Mouse (Mus musculus) cerebellum, adult 11 months (tissue): ENCODE results near the gene Samd8.
A peak's percentile ranks its signal among the peaks of the same experiment; 100 is the strongest.

Source experiments
- DNase-seq: peaks from one replicate; pipeline ENCODE4 v3.0.0; 2022

The Samd8 gene

DNA sequence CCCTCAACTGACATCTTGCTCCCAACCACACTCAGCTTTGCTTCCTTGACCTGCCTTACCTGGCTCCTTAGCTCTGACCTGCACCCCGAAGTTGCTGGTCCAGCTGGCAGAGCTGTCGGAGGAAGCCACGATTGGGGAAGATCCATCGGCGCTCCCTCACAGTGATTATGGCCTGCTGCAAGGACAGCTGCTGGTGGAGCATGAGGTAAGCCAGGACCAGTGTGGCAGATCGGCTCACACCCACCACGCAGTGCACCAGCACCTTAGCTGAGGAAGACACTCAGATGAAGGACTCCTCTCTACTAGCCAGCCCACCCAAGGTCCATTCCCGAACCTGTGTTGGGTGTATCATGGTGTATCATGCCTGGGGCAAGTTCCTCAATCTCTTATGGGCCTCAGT lies 4.1 kb upstream of the Samd8 start:
- no peak for DNase-seq

DNA sequence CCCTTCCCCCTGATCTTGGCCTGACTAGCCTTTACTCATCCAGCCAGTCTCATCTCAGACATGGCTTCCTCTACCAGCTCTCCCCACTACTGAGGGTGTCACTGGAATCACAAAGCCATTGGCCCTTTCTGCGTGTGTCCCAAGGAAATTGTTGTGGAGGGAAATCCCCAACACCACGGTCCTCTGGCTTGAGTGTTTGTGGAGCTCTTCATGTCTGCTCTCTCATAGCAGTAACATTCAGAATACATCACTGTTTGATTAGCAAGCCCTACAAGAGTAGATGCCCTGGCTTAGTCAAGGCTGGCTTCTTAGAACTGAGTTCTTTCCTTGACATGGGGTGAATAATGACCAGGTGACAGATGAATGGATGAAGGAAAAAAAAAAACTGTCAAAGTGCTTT lies 3.5 kb upstream of the Samd8 start:
- no peak for DNase-seq

DNA sequence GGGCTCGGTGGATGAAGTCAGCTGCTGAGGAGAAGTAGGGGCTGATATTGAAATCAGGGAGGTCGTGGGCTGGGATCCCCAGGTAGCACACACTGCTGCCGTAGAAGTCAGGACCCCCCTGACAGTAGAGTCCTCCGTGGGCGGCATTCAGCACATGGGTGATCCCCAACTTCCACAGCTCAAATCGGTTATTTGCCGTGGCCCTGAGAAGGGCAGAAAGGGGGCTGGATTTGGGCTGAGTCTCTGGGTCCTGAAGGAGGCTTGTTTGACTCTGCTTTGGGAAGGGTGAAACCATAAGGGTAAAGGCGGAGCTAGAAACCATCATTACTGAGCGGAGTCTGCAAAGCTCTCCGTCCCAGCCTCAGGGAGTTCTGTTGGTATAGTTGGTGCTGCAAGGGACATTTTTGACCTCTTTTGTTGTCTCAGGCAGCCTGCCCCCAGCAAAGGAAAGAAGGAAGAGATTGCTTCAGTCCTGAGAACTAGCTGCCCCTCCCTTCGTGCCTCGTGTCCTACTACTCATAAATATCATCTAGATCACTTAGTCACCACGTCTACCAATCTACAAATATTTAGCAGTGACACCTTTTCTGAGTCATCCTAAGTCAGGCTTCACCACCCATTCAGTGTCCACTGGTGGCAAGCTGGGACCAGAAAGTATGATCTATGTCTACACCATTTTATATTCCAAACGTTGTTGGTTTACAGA lies 2.7 kb upstream of the Samd8 start:
- DNase-seq, result peak; percentile 8

DNA sequence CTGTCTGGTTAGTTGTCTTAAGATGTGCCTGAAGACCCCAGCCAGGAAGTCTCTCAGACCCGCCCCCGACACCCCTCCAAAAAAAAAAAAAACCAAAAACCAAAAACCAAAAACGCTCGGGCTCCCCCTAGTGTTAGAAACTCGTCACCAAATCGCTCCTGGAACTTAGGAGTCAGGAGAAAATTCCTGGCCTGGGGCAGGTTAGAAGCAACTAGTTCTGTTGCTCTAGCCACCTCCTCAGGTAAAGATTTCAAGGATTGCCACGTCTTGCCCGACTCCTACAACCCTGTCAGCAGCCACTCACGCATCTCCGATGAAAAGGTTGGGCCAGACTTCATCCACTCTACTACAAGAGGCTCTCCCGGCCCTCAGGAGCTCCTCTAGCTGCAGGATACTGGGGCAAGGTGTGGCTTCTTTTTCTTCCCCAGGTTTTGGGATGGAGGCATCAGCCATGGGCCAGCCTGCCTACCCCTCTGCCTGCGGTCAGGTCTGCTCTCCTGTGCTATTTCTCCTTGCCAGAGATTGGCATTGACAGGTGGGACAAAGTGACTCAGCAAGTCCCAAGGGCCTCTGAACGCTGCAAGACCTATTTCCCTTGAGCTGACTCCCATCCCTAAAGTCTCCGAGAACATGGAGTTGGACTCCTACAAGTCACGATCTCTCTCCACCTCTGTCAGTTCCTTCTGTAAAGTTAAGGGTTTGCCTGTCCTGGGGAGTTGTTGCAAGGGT lies 2.0 kb upstream of the Samd8 start:
- peak; percentile 42 for DNase-seq

DNA sequence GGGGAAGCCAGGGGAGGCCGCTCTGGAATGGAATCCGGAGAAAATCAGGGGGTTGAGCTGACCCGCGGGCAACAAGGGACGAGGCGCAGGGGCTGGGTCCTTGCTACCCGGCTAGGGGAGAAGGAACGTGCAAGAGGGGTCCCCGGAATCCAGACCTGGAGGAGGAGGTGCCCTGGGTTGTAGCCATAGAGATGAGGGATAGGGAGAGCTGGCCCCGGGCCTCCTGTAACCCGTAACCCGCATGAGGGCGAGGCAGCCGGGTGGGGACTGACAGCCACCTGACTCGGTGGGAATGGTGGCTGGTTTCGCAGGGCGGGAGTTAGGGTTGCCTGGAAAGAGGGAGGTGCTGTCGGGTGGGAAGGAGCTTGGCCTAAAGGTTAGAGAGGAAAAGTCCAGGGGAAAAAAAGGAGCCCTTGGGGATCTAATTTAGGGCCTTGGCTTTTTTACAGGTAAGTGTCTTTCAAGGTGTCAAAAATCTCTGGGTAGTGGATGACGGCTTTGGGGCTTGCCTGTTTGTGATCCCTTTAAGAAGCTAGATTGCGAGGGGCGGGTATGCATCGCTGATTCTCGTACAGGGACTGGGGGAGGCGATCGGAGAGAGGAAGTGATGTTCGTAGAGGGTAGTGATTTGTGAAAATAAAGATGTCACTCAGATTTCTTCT lies 681 bp downstream of the Samd8 start, which contains the start of gene Dusp13:
Dusp13 (minus strand) TSS at position 301 of the 662 bp plus-strand sequence.
- DNase-seq, result peak; percentile 56

DNA sequence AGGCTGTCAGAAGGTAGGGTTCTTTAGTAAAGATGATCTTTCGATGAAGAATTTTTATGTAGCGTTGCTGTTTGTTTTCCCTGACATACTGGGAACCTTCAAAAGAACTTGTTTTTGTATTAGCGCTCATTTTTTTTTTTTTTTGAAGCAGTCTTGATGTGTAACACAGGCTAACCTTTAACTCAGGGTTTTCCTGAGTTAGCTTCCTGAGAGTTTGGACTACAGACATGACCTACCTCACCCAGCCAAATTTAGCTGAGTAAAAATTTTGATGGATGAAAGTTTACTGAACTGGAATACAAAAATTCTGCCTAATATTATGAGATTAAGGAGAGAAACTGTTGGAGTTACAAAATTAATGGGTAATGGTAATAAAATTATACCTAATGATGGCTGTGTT lies 2.1 kb downstream of the Samd8 start:
- no peak for DNase-seq

DNA sequence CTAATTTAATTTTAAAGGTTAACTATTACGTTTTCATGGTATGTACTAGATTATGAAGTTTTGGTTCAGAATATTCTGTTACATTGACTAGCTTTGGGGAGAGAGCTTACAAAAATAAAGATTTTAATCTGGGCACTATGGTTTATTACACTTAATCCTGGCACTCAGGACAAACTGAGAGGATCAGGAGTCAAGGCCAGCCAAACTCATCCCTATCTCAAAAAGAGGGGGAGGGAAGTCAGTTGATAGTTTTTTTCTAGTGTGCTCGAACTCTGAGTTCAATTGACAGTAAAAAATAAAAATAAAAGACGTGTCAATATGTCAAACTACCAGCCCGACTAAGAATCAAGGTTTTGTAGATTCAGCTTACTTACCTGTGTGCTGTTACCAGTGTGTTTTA lies 3.0 kb downstream of the Samd8 start:
- no peak for DNase-seq

DNA sequence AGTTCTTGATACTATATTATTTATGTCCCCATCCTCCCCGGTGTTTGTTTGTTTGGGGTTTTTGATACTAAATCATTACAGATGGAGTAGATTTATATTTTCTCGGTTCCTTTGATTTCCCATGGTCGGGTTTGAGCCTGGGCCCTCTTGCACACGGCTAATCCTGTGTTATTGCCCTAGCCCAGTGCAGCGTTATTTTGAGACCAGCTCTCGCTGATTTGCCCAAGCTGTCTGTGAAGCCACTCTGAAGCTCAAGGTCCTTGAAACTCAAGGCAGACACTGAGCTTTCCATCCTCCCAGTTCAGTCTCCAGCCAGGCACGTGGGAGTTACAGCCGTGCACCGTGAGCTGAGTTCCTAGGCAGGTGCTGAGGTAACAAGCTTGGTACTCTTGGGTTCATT lies 11.2 kb downstream of the Samd8 start:
- no peak for DNase-seq

DNA sequence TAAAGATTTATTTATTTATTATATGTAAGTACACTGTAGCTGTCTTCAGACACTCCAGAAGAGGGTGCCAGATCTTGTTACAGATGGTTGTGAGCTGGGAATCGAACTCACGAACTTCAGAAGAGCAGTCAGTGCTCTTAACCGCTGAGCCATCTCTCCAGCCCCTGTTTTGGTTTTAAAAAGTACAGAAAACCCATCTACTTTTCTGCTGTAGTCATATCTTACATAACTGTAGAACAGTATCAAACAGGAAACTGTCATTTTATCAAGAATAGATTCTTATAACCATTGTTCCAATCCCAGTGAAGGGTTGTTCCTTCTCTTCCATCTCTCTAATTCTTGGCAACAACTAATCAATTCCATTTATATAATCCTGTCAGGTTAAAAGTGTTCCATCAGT lies 13.4 kb downstream of the Samd8 start:
- no peak for DNase-seq

DNA sequence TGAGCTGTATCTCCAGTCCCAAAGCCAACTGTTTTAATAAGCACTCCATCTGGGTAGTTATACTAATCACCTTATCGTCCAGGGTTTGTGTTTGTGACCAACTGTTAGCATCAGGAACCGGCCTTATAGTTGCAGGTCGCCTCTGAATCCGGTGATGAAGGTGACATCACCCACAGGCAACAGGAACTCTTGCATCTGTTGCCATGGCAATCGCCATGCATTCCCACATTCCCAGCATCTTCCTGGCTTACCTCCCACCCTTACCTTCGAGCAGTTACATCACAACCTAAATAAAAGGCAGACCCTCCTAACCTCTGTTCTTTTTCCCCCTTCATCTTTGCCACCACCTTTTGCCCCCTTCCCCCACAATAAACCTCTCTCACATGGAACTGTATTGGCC lies 14.3 kb downstream of the Samd8 start:
- DNase-seq, result no peak

DNA sequence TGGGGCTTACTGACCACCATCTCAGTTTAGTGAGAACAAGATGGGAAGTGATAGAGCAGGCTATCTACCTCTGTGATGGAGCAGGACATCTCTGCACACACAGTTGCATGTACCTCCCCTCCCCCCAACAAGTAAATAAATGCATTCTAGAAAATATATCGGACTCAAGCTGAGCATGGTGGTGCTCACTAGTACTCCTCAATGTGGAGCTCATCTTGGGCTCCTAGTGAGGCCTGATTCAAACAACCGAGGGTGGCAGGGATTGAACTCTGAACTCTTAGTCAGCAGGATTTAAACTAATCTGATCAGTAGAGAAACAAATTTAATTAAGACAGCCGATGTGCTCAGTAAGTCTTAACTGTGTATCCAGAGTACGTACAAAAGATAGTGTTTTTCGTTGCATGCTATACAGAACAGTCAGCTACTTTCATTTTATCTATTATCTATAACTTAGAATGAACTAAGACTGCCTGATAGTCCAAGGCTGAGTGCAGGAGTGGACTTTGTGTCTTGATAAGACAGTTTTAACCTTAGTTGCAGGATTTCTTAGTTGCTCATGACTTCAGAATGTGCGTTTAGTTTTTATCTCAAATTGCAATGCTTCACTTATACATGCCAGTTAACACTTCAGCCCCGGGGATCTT lies 15.5 kb downstream of the Samd8 start:
- DNase-seq, result no peak

DNA sequence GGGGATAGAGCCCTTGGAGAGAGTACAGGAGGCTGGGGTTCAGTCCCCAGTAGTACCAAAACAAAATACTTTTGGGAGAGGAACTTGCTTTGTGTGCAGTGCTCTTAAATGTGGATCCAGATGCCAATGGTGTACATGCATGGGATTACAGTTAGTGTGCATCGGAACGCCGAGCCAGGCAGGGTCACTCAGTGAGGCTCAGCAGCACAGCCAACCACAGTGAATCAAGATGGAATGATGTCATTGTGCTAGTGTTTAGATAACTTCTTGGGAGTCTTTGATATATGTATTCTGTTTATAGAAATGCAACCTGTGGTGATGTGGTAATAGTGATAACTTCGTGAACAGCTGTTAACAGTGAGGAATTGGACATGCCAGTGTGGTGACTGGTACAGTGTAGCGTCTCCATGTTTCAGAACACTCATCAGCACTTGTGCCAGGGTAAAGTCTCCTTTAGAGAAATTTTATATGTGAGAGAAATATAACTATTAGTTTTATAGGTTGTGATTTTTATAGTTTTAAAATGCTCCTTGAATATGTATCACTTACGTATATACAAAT lies 16.1 kb downstream of the Samd8 start:
- no peak for DNase-seq

DNA sequence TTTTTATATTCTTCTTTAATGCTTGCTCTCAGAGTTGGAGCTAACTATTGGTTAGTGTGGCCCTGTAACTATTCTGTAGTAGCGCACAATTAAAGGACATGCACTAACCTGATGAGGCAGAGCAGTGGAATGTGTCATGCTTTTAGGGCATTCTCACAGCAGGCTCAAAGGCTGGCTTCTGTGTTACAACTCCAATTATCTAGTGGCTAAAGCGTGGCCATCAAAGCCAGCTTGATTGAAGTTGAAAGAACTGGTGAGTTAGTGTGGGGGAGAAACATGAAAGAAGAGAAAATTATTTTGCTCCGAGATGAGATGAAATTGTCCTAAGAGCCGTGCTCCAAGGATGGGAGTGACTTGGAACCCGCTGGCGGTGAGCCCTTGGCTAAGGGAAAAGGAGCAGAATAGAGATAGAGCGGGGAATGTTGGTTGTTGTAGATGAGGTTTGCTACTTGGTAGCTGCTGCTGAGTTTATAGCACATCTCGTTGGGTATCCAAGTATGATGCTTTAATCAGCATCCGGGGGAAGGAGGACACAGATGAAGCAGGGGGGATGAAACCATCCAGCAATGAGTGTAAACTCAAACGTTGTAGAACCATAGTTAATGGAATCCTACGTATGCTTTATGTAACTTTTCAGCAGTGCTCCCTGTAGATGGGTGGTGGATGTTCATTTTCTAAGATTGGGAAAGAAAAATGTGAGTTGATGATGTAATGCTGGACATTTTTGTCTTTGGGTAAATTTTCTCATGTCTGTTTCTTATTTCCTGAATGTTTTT lies 22.4 kb downstream of the Samd8 start:
- no peak for DNase-seq

DNA sequence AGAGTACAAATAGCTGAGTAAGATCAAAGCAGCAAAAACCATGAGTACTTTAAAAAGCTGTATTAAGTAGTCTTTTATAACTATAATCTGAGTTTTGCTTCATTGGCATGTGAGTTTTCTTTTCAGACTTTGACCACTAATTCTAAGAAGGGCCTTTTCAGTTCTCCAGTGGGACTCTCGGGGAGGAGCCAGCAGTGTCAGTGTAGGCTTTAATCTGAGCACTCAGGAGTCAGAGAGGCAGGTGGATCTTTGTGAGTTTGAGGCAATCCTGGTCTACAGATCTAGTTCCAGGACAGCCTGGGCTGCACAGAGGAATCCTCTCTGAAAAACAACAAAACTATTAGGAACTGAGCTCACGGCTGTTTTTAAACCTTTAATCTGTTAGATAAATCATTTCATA lies 23.6 kb downstream of the Samd8 start:
- DNase-seq, result no peak

DNA sequence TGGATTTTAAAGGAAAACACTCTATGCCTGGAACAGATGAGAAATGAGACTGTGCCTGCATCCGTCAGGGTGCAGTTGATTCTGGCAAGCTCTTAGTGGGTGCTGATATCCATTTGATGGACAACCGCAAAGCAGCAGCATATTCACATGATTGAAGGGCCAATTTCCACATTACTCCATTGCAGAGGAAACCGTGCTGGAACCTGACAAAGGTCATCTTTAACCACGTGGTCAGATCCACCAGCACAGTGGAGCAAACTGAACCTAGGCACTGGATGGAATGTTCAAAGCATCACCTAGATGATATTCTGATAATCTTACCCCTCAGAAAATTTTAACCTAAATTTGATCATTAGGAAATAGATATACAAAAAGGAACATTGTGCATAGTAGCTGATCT lies 25.9 kb downstream of the Samd8 start:
- DNase-seq, result no peak

DNA sequence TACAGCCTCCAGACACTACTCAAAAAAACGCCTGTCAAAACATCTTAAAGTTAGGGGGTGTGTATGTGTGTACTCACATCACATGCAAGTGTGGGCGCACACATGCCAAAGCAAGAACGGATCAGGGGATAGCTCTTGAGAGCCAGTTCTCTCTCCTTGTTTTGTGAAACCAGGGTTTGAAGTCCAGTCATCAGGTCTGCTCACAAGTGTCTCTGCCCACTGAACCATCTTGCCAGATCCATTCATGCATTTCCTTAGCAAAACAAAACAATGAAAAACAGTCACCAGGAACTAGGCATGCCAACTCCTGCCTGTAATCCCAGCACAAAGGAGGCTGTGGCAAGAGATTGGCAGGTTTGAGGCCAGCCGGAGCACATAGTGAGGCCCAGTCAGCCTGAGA lies 36.2 kb downstream of the Samd8 start:
- DNase-seq, result no peak

DNA sequence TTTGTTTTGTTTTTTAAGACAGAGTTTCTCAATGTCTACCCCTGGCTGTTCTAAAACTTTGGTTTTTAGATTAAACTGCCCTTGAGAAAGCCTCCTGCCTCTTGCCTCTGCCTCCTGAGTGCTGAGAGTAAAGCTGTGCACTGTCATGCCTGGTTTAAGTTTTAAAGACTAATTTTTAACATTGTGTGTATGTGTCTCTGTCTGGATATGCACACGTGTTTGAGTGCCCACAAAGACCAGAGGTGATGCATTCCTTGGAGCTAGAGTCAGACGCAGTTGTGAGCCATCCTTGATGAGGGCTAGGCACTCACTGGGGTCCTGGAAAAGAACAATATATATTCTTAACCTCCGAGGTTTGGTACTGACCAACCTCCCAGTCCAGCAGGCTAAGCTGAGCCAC lies 37.0 kb downstream of the Samd8 start:
- no peak for DNase-seq

DNA sequence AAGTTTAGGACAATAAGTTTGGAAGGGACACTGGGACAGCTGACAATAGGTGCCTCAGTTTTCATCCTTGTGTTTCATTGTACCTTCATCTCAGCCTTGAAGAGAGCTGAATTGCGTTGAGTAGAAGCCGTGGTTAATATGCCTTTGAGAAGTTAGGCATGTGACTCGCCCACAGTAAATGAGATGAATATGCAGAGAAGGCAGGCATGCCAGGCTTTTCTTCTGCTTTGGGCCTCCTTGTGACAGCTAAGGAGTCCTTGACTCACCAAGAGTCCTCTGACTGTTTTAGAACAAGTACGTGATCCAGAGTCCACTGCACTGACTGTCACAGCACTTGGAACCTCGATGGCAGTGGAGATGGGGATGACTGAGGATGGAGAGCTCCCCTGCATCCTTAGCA lies 37.8 kb downstream of the Samd8 start:
- no peak for DNase-seq

DNA sequence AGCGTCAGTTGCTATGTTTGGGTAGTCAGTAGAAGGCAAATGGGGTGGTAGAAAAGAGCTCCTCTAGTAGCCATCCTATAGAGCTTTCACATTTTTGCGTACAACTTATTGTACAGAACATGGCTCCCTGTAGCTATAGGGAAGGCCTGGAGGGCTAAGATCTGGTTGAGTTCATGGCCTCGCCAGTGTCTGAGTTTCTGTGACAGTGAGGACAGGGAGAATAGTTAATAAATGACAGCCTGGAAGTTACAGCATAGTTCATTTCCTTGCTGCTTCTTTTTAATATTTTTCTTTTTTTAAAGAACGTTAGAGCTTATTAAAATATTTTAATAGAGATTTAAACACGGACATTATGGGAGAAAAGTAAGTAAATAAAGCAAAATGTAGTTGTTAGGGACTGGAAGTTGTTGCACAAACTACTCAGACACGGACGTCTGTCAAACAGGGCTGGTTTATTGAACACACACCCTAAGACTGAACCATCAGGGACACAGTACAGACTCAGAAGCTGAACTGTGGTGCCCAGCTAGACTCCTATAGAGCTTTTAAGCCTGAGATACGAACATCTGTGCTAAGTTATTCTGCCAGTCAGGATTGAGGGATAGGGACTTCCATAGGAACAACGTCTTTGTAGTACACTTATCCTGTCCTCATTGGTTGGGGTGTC lies 40.4 kb downstream of the Samd8 start:
- DNase-seq, result no peak

DNA sequence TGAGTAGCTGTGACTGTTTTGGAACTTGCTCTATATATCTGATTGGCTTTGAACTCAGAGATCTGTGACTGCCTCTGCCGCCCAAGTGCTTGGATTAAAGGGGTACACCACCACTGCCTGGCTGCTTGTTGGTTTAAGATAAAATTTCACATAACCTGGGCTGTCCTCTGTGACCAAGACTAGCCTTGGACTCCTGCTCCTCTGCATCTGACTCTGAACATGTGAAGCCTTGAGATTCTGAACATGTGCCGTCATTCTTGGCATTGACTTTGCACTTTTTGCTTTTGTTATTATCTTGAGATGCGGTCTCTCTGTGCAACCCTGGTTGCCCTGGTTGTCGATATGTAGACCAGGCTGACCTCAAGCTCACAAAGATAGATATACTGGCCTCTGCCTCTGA lies 41.4 kb downstream of the Samd8 start:
- DNase-seq, result no peak

DNA sequence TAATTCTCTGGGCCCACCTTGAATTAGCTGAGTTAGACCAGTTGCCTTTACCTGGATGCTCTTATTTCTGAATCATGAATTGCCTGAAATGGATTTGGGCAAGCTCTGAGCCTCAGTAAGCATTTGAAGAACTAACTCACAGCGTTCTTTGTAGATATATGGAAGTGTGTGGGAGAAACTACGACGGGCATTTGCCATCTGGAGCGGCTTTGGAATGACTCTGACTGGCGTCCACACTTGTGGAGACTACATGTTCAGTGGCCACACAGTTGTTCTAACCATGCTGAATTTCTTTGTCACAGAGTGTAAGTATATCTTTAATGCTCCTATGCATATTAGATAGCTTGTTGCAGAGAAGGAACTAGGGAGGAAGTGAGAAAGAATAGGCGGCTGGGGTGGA lies 41.9 kb downstream of the Samd8 start:
- no peak for DNase-seq

DNA sequence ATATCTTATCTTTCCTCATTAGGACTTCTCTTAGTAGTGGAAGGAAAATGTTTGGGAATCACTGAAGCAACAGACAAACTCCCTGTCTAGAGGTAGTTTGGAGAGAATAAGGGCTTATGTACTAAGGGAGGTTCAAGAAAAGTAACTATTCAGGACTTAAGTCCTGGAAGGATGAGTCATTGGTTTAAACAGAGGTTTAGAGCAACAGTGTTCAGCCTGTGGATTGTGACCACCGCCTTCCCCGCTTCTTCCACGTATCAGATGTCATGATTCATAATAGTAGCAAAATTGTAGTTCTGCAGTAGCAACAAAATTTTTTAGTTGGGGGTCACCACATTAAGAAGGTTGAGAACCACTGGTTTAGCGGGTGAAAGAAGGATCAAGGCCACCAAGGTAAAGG lies 50.3 kb downstream of the Samd8 start:
- no peak for DNase-seq
